Mouse (Mus musculus) CD4-positive, CD25-positive, alpha-beta regulatory T cell, adult 2 months (primary cell): ENCODE data around the gene Lmbrd2.

Experiments
- DNase-seq: peaks from one replicate; pipeline ENCODE4 v3.0.0-alpha.2; 2012; ENCODE audit warnings: low read depth, low spot score

Gene Lmbrd2

DNA sequence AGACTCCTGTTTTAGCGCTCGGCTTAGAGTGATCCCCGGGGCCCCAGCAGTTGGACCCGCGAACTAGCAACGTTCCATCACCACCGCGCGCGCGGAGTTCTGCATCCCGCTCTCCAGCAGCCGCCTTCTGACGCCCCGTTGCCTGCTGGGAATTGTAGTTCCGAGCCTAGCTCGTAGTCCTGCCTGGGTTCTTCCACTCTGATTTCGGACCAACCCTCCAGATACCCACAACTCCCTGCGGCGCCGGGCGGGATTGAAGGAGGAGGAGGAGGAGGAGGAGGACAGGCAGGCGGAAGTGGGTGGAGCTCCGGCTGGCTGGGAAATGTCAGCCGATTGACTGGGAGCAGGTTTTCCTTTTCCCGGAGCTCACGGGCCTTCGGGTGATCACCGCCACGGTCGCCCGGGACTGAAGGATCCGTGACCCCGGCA is at the start of gene Lmbrd2:
Gene Lmbrd2, plus strand, starts transcription at position 299 of the 429 bp plus-strand sequence.
- peak; percentile 96 for DNase-seq

DNA sequence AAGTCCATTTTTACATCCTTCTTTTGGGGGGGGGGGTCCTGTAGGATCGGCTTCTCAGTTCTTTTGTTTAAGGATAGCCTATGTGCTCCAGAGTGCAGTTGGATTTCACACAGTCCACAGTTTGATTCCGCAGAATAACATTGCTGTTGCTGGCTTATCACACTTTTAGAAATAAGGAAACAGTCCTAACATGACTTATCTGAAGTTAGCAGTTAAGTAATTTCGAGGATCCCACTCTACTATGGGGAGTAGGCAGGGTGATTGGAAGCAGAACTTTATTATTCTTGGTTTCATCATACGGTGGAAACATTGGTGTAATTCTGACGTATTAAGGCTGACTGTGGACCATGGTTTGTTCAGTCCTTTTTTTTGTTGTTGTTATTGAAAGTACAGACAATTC is 49.7 kb upstream of the Lmbrd2 start:
- DNase-seq: no peak

DNA sequence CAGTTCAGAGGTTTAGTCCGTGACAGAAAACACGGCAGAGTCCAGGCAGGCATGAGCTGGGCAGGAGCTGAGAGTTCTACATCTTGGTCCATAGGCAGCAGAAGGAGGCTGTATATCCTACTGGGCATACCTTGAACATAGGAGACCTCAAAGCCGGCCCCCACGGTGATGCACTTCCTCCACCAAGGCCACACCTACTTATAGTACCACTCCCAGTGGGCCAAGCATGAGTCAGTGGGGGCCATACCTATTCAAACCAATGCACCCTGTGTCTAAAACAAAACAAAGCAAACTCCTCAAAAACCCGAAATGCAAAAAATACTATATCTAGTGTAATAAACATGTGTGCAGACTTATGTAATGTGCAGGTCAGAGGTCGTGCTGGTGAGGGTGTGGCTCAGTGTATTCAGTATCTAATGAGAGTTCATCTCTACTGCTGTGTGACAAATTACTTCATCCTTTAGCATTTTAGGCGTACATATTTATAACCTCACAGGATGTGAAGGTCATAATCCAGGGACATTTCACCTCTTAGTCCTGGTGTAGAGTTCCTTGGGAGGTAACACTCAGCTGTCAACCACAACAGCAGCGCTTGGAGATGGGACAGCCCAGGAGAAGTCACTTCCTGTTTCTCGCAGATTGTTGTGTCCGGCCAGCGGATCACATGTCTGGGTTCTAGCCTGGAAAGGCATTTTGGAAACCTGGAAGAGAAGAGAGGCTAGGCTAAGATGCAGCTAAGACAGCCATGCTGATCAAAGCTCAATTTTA is 46.6 kb upstream of the Lmbrd2 start:
- no peak for DNase-seq

DNA sequence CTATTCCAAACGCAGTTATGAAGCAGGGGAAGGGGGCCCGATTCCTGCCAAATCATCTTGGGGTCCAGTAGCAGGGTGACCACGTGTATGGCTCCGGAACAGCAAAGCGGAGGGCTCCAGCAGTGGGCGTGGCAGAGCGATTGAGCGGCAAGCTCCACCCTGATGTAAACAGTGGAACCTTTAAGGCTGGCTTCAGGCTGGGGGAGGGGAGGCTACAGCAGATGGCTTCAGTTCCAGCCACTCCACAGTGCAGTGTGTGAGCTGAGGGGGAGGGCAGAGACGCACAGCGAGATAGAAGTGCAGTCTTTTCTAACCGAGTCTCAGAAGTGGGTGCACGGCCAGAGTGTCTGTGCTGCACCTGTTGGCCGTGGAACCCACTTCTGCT is 46.0 kb upstream of the Lmbrd2 start:
- no peak for DNase-seq

DNA sequence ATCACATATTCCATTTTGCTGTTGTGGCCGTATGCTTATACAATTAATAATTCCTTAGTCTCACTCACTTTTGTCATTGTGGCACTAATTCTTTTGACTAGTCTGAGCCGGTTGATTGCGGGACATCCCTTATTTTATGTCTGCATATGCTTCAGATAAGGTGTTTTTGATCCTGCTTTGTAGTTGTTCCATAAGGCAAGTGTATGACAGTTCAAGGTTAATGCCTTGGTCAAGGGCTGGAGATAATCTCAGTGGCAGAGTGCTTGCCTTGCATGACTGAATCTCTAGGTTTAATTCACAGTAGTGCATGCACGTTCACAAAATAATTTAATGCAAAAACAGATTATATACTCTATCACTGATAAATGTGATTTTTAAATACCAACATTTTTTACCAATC is 43.5 kb upstream of the Lmbrd2 start:
- no peak for DNase-seq

DNA sequence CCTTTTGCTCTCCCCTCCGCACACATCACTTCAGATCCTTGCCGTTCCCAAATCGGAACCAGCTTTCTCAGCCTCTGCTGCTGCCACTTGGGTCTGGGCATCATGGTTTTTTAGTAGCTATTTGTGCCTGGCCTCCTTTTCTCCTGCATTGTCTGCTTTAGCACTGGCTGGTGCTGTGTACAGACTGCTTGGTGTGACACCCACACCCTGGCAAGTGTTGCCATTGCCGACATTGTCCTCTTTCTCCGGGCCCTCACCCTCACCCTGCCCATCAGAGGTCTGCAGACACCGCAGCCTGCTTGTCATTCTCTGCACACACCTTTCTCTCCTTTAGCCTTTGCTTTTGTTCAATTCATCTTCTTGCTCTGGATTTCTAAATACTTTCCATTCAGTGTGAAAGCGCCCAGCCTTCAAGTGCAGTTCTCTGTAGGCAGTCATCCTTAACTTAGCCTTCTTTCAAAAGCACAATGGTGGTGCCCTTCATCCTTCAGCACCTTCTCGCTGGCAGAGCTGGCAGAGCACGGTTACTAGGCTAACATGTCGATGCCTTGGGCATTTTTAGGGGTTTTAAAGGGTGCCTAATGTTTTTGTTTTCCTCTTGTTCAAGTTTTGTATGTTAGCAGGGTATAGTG is 39.8 kb upstream of the Lmbrd2 start:
- no peak for DNase-seq

DNA sequence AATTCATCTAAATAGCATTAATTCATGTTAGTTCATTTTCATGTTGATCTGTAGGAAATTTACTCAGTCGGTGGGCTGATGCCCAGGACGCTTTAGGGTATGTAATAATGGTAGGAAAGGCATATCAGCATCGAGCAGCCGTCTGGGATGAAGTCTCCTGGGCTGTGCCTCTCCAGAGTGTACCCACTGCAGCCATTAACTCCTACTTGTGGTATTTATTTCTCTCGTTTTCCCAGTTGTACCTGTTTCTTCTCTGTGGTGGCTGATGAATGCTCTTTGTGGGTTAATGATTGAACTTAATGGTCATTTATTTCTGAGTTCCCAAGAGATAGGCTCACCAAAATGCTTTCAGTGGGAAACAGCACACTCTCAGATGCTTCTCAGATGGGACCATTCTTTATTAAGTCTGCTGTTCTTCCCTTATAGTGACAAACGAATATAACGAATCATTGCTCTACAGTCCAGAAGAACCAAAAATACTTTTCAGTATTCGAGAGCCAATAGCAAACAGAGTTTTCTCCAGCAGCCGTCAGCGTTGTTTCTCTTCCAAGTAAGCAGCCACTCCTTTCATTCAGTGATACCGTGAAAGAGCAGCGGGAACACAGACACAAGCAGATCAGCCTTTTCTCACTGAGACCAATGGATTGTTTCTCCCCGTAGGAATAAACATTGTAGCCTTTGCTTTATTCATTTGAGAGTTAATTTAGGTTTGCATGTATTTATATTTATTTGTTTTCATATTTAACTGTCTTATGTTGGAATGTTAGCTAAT is 33.9 kb upstream of the Lmbrd2 start:
- DNase-seq: no peak

DNA sequence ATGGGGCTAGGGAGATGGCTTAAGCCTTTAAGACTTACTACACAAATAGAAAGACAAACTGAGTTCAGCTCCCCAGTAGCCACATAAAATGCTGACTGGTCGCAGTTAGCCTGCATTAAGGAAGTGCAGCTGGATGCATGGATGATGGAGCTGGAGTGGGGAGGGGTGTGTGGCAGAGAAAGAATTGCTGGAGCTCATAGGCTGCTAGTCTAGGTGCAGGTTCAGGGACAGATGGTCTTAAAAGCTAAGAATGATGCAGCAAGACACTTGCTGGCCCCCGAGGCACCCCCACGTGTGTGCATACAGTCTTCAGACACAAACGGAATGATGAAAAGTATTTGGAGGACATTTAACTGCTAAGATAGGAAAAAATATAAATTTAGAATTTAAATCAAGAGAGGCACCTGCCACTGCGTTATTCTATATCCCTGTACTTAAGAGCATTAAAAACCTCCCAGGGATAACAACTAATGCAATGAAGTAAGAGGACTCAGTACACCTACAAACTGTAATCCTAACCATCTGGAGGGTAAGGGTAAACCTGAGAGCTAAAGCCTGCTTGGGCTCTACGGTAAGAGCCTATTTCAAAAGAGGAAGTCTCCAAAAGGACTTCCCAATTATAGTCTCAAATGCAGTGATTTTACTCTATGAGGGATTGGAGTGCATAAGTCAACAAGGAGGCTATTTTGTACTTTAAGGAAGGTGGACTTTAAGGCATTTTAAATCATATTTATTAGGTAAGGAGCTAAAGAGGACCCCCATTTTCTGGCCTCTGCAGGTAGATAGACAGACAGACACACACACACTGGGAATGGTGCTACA is 29.6 kb upstream of the Lmbrd2 start:
- no peak for DNase-seq

DNA sequence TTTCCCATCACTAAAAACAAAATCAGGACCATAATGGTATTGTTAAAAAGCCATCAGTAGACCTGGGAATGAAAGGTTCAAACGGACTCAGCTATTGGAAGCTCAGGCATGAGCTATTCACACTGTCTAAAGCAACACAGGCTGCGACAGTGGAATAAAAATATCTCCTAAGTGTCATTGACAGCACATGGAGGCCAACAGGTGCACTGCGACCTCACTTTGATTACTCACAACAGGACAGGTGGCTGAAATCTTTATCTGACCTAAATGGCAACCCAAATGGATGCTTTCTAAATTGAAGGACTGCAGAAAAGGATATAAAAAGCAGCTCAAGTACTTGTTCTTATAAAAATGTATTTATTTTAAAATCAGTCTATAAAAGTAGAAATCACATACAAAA is 28.7 kb upstream of the Lmbrd2 start:
- no peak for DNase-seq

DNA sequence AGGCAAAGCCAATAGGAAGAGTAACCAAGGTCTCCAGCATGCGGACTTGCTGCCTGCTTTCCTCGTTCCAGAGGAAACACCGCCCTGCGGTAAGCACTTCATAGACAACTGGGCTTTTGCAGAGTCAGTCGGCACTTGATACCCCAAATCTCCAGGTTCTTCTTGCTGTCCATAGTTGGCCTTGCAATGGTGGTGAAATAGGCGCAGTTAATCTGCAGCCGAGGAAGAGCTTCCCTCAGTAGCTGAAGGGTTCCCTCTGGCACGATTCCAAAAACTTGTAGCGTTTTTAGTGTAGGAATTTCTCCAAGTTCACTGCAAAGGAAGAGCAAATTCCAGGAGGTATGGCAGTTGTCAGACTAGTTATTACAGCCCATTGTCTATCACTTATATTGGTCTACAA is 26.8 kb upstream of the Lmbrd2 start:
- DNase-seq: no peak

DNA sequence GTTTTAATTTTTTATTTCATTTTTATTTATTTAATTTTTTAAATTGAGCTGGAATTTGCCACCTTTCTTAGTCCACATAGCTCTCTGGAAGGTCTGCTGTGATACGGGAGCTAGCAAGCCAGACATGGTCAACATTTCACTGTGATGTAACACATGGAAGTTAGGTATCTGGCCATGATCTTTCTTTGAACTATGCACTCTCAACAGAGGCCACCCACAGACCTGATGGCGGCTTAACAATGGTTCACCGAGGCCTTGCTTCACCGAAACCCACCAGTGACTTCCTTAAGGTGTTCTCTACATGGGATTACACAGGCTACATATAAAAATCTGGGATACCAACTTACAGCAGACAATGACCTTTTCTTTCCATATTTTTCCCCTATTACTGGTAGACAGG is 26.2 kb upstream of the Lmbrd2 start:
- no peak for DNase-seq

DNA sequence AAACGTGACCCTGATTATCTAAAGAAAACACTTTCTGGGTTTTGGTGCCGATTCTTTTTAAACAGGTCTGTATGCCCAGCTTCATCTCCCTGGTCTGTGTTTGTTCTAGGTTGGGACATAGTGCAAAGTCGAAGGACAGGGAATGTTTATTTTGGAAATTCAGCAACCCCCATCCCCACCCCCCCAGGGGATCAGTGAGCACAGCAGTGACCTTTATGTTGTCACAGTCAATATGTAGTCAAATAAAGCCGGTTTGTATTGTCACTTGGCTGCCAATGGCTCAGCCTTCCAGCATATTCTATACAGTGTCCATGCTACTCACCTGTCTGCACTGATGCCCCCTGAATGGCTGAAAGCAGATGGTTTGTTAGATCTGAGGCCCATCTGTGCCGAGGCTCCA is 25.8 kb upstream of the Lmbrd2 start:
- no peak for DNase-seq

DNA sequence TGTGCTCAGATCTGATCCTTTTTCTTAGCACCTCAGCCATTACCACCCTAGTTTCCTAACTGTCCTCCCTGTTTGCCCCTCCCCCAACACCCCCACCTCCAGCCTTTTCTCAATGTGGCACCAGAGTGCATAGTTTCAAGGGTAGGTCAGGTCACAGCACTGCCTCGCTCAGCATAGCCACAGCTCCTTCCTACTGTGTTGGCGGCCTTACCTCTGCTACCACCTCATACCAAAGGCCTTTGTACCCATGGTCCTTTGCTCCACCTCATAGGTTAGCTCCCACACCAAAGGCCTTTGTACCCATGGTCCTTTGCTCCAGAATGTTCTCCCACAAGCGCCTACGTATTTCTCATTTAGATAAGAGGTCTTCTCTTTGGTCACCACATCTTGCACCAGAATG is 21.5 kb upstream of the Lmbrd2 start:
- no peak for DNase-seq

DNA sequence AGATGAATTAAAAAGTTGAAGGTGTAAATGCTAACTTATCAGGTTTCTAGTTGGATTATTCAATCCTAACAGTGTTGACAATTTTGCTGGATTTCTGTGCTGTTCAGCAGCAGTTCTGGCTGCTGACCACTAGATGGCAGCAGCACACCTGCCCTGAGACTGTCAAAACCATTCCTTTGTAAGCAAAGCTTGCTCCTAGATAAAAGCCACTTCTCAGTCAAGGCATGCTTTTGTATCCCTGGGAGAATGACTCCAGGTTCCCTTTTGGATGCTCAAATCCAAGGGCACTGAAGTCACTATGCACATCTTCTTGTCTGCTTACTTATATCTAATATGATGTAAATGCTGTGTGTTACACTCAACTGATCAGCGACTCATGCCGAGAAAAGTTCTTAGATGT is 20.3 kb upstream of the Lmbrd2 start:
- peak; percentile 73 for DNase-seq

DNA sequence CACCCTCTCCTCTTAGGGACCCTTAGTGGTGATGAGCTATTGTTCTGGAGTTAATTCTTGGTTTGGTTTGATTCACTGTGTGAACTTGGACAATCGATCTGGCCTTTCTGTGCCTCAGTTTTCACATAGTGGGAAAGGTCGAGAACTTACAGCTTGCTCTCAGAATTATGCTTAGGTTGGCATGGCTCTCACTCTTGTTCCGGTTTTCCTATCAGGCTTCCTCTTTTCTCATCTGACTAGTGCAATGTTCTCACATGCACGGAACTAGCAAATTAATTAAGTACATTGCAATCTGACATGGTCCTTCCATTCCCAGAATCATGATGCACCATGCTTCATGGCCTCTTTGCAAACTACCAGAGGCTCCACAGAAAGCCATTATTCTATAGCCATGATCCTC is 17.4 kb upstream of the Lmbrd2 start:
- no peak for DNase-seq

DNA sequence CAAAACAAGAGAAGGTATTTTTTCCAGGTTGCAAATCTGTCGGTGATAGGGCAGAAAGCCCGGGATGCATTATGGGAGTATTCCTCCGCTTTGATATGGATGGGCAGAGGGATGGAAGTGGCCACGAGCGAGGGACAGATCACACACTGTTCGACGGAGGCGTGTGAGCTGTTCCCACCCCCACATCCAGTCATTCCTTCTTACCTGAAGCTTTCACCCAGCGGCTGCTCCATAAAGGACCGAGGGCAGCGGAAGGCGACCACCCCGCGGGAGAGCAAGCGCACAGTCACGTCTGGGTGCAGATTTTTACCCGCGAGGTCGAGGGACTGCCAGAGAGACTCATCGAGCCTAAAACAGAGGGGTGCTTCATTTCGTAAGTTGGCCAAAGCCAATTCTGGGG is 15.5 kb upstream of the Lmbrd2 start:
- no peak for DNase-seq

DNA sequence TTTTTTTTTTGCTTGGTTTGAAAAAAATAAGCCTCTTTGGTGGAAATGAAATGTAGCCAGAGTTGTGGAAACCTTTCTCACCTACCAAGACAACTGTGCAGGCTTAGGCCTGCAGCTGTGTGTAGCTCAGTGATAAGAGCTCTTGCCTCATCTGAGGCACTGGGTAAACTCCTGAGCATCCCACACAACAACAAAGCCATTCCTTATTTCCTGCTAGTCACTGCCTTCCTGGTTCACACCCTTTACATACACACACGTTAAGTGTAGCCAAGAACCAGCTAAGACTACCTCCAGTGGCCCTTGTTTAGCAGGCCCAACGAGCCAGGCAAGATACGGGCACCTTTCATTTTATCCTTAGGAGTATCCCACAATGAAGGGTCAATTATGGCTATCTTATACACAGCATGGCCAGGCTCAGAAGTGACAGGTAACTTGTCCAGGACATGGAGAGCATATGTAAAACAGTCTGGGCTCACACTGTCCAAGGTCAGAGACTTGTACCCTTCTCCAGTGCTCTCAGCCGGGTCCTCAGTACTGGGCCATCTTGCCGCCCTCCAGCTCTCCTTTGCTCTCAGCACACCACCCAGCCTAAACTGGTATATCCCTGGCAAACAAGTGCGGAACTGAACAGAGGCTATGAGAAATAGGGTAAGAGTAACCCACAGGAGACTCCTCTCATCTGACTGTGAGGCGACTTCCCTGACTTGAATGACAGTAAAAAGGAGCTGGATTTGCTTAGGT is 13.1 kb upstream of the Lmbrd2 start:
- DNase-seq: no peak

DNA sequence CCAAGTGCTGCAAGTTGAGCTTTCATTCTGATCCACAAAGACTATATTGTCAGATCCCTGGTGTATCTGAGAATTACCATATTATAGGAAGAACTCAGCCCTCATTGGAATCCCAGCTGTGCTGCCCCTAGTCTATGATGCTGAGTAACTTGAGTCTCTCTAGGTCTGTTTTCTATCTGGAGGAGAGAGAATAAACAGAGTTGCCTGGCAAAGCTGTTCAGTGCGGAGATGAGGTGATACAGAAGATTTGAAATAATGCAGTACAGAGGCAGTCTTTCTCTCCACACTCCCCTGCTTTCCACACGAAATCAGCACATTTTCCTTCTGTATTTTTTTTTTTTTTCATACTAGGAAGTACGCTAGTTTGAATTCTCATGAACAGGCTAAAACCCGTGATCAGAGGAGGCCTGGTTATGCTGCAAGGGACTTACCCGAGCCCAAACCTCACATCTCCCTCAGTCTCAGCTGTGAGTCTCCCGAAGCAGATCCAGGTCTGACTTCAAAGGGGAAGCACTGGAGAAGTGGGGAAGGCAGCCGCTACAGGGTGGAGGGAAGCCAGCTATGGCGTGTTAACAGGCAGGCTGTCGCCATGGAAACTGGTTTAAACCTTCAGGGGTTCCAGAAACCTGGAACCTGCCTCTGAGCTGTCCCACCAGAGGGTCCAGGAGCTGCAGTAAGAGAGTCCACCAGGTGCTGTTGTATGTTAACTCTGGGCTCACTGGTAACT is 9.4 kb upstream of the Lmbrd2 start:
- DNase-seq: no peak

DNA sequence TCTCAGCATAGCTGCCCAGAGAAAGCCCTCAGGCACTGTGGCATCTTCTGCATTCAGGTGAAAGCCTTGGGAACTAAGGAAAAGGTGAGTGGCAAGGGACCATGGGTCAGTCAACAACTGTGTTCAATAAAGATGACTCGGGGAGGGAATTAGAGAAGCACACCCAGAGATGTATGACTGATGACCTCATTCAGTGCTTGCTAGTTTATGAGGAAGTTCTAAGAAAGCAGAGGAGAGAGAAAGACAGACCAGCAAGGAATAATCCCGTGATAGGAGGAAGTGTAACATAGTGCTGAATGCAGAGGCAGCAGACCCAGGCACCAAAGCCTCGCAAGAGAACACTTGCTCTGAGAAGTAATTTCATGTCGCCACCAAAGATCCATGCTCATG is 8.9 kb upstream of the Lmbrd2 start:
- DNase-seq: no peak

DNA sequence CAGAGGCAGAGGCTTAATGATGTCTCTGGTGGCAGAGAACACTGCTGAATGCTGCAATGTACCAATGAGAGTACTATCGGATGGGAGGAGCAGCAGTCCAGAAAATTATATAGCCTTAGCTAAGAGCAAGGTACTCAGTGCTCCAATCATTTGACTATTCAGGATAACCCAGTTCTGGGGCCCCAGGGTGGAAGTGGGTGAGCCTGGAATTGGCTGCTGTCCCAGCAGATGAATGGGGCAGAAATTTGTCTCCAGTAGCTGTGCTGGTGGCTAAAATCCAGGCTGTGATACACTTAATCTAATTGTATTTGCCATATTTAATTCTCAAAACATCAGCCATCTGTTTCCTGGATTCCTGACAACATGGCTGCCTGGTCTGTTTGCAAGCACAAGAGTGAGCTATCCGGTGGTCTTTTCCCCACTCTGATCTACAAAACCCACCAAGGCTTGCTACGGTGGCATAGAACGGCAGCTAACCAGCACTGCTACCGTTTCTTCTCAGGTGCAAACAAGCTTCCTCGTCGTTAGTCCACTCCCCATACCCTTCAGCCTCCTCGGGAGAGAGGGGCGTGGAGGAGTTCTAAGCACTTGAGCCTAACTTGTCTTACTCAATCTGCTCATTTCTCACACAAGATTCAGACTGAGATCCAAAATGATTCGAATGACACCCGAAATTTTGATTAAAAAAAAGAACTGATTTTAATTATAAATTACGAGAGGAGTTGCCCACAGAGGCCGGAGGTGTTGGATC is 7.5 kb upstream of the Lmbrd2 start:
- no peak for DNase-seq
